15 mouse cellular contexts compared by ENCODE assay signal in genomic region chr10:111547881-111548372, GRCm38 (mm10). TPM values are rescaled to one million over a fixed set of nuclear protein-coding genes. Genes with fewer than 3 reads are reported as not detected.
DNase-seq lines count a peak whose midpoint lies in the region; ATAC-seq lines count a peak whose summit lies in the region.
"Had no signal": no experiment of that assay in that cellular context is flagged by ENCODE, and none has a peak within 500 bp of the region (broad histone marks: within the 10 kb centered on the region; RNA-seq: fewer than 3 reads in every experiment).

No protein-coding gene starts in this region.

- DNase-seq in R1 (ENCODE audit: low read depth, low spot score): peak; percentile 15
- DNase-seq in brain, adult 2 months (ENCODE audit: low read depth, low spot score): peak; percentile 76
- DNase-seq in heart, postnatal 36 days: peak; percentile 34 to 42
- DNase-seq in embryo, embryonic 10.5 days (ENCODE audit: low spot score): no peak
- DNase-seq in urinary bladder, postnatal 14 days (ENCODE audit: low spot score): no peak
- DNase-seq: cerebellum, adult 2 months; kidney, postnatal 4 days; liver; lung, postnatal 10 days; thymus, postnatal 25 days had no signal

- WGBS in hindbrain, embryonic 15.5 days: 69% methylated on average over 10 of the region's 10 CpGs
- 63% methylated on average over 10 of the region's 10 CpGs for WGBS in hindbrain, embryonic 16.5 days

- intact Hi-C loops in heart, postnatal 36 days (cut with DNase I): loop anchor here (2.0 to 5.0 kb wide), 2 partner anchors 34 to 47 kb away; no protein-coding TSS in a partner anchor

- peaks cover 8% of the 10 kb centered on the region; the same call in 1 of the 2 replicates for H3K4me1 ChIP-seq in hindbrain, embryonic 15.5 days (replicated peaks)
- H3K4me1 ChIP-seq in hindbrain, embryonic 16.5 days (ENCODE audit: control insufficient read depth, insufficient read depth, low read depth, low read length): no peaks in the 10 kb centered on the region; the same call in 1 of the 2 replicates

- H3K27ac ChIP-seq in hindbrain, embryonic 15.5 days (replicated peaks): no peak overlapping the region
- no peak overlapping the region for H3K27ac ChIP-seq in hindbrain, embryonic 16.5 days (ENCODE audit: low read depth, low read length)
- H3K27ac ChIP-seq: embryonic facial prominence, embryonic 12.5 days; midbrain, embryonic 12.5 days had no signal

- H3K9ac ChIP-seq in hindbrain, embryonic 15.5 days: no peak overlapping the region
- H3K9ac ChIP-seq in hindbrain, embryonic 16.5 days (ENCODE audit: low read depth, low read length): no peak overlapping the region
- H3K9ac ChIP-seq: embryonic facial prominence, embryonic 12.5 days; midbrain, embryonic 12.5 days had no signal

- H3K4me2 ChIP-seq in hindbrain, embryonic 15.5 days: no peak overlapping the region
- H3K4me2 ChIP-seq in hindbrain, embryonic 16.5 days (ENCODE audit: low read length): no peak overlapping the region
- H3K4me2 ChIP-seq: embryonic facial prominence, embryonic 12.5 days; midbrain, embryonic 12.5 days had no signal

- ATAC-seq in hindbrain, embryonic 15.5 days (ENCODE audit: low FRiP score, low read depth): peak; percentile 33; the same call in 1 of the 2 replicates
- ATAC-seq in hindbrain, embryonic 16.5 days: no peak
- ATAC-seq: intestine, embryonic 16.5 days had no signal

- H3K9me3 ChIP-seq in hindbrain, embryonic 15.5 days: no peaks in the 10 kb centered on the region
- no peaks in the 10 kb centered on the region for H3K9me3 ChIP-seq in hindbrain, embryonic 16.5 days (ENCODE audit: control insufficient read depth, low read length)
- H3K9me3 ChIP-seq: embryonic facial prominence, embryonic 12.5 days; midbrain, embryonic 12.5 days had no signal

- no peaks in the 10 kb centered on the region for H3K36me3 ChIP-seq in hindbrain, embryonic 15.5 days
- no peaks in the 10 kb centered on the region for H3K36me3 ChIP-seq in hindbrain, embryonic 16.5 days (ENCODE audit: control insufficient read depth, insufficient read depth, low read length)
- H3K36me3 ChIP-seq: embryonic facial prominence, embryonic 12.5 days; midbrain, embryonic 12.5 days had no signal

- no peaks in the 10 kb centered on the region for H3K27me3 ChIP-seq in hindbrain, embryonic 15.5 days
- no peaks in the 10 kb centered on the region for H3K27me3 ChIP-seq in hindbrain, embryonic 16.5 days (replicated peaks; ENCODE audit: control insufficient read depth, insufficient read depth, low read length)
- H3K27me3 ChIP-seq: embryonic facial prominence, embryonic 12.5 days; midbrain, embryonic 12.5 days had no signal

- no peak overlapping the region for H3K4me3 ChIP-seq in hindbrain, embryonic 15.5 days
- H3K4me3 ChIP-seq in hindbrain, embryonic 16.5 days (ENCODE audit: low read length): no peak overlapping the region
- H3K4me3 ChIP-seq: embryonic facial prominence, embryonic 12.5 days; midbrain, embryonic 12.5 days had no signal

RNA-seq across cellular contexts. Expression of gene Phlda1, which starts 41.8 kb away (rescaled TPM):
- 54.9 and 68.2 TPM in 2 replicates for polyA plus RNA-seq in hindbrain, embryonic 15.5 days (2015; fragmentation: Nextera tagmentation; extraction: Ambion mirVana)
- 54.4 and 54.8 TPM in 2 replicates for polyA plus RNA-seq in hindbrain, embryonic 16.5 days (2015; fragmentation: Nextera tagmentation; extraction: Ambion mirVana)
- total RNA-seq in heart, postnatal 36 days (2021): 10 to 100 TPM in 1 of 2 experiments, 1 to 10 TPM in 1; 9.8 to 17.3 TPM

Comparison
In these comparisons a context has a peak if more than half of its experiments do, and no peak if none do; other contexts are left out.
1. DNase-seq: peak in R1 (single experiment), brain, adult 2 months (single experiment) and heart, postnatal 36 days (2 of 2); none in embryo, embryonic 10.5 days (single experiment) and urinary bladder, postnatal 14 days (single experiment).